Mouse (Mus musculus): Measurements from ENCODE around the gene Slc30a5.

Gene Slc30a5

DNA sequence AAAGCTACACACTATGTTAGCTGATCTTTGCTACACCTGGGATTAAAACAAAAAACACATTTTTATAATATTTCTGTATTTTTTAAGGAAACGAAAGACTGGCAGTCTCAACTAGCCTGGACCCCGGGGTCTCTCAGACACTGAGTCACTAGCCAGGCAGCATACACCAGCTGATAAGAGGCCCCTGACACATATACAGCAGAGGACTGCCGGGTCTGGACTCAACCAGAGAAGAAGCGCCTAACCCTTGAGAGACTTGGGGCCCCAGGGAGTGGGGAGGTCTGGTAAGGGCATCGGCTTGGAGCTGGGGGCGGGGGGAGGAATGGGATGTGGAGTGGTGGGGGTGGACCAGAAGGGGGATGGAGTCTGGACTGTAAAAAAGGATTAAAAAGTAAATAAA, 80.2 kb downstream of the Slc30a5 start:
- DNase-seq, result no peak

Measured in right cerebral cortex, postnatal 25 days (tissue).